Mouse (Mus musculus) Muller cell, postnatal 12 days (primary cell): Measurements from ENCODE around the gene 2010109A12Rik.

Source experiments
- DNase-seq: peaks from one replicate; pipeline ENCODE4 v3.0.0-alpha.2; 2015; ENCODE audit errors: inconsistent ontology term

Gene 2010109A12Rik

DNA sequence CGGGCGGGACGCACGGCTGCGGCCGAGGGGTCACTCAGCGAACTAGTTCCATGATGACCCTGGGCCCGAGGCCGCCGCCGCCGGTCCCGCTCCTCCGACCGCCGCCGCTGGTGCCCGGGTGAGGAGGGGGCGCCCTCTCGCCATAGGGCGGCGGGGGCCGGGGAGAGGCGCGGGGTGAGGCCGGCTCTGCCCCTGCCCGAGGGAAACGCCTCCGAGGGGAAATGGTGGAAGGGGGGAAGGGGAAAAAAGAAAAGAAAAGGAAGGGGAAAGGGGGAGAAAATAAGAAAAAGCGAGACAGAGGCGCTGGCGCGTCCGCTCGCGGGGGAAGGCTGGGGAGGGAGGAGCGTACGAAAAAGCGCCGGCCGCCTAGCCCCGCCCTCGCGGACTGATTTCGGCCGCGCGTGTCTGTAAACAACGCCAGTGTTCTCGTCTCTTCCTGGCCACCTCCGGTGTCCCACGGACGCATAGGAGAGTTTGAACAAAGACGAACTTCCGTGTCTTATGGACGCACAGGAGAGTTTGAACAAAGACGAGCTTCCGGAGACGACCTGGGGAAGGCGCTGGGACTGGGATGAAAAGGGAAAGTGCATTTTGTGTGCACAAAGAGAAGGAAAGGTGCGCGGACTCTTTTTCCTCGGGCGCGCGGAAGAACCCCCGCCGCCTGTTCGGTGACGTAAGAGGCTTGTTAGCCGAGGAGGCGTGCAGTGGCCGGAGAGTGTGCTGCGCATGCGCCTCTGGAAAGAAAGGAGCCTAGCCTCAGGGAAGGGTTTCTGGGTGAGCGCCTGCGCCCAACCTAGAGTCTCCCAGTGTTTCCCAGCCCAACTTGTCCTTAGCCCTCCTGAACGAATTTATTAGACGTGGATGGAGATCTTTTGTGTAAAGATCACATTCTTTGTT is at the start of gene 2010109A12Rik, which contains the start of gene Ccni:
Gene 2010109A12Rik, plus strand, starts transcription at position 410 of the 897 bp plus-strand sequence.
Gene Ccni, minus strand, starts transcription at position 387 of the 897 bp plus-strand sequence.
- DNase-seq, result peak; percentile 98

- DNase-seq, result peak; percentile 69
These were observed 42.8 kb upstream of the 2010109A12Rik start for GRCm38 (mm10) chr5:93163541-93163940.

- no peak for DNase-seq
These were observed 38.3 kb upstream of the 2010109A12Rik start for GRCm38 (mm10) chr5:93167919-93168516.

GRCm38 (mm10) chr5:93168654-93169053 is 37.7 kb upstream of the 2010109A12Rik start:
- no peak for DNase-seq

DNA sequence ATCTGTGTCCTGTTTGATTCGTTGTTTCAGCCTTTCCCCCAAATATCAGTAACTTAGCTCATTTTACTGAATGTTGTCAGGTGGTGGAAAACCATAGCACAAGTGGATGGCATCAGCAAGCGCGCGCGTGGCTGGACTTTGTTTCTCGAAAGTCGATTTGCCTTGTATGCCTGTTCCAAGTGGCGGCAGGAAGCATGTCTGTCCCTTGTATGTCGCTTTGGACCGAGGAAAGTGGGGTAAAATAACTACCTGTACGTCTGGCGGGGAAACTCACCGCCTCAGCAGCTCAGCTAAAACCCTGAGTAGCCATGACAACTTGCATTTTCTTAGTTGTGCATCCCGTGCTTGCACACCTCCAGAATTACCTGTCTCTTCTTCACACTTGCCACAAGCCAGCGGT is 34.9 kb upstream of the 2010109A12Rik start:
- no peak for DNase-seq

- no peak for DNase-seq
These were observed 33.8 kb upstream of the 2010109A12Rik start for GRCm38 (mm10) chr5:93172536-93172935.

DNA sequence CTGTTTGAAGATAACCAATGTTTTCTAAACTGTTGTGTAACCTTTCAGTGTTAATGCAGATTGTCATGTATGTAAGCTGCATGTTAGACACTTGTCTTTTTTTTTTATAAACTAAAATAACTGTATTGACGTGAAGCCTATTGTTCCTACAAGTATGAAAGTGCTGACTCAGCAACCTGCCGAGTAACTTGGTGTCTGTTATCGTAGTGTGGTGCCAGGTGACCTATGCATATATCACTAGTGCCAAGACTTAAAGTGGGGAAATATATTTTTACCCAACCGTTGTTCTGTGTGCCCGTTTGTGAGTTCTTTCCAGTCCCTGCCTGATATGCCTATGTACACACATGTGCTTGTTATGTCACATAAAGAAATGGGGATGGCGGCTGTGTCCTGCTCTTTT is 31.6 kb upstream of the 2010109A12Rik start:
- no peak for DNase-seq

DNA sequence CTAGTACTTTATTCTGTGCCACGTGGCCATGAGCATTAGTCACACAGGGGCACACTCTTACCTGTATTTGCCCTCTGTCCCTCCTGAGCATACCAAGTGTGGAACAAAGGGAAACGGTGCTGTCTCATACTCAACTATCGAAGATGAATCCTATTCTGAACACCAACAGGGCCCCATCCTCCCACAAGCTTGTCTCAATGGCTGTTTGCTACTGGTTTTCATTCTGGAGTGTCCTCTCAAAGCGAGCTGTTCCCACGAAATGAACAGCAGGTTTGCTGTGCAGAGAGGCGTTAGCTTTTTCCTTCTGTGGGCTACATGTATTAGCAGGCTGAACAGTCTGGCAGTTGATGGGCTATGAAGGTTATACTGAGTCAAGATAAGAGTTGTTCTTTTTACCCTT is 27.7 kb upstream of the 2010109A12Rik start:
- no peak for DNase-seq

DNA sequence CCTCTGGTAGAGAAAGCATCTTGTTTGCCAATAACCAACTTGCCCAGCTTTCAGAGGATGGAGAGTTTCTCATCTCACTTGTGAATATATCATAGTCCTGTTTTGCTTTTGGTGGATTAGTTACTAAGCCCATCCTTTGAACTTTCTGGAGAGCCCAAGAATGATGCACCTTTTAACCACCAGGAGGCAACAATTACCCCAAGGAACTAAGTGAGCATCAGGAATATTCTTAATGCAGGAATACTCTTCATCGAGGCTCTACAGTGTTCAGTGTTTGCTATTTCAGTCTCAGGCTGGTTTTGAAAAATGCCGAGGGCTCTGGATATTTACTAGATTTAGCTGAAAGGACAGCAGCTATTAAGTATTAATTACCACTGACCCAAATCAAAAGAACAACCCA is 26.1 kb upstream of the 2010109A12Rik start:
- no peak for DNase-seq

DNA sequence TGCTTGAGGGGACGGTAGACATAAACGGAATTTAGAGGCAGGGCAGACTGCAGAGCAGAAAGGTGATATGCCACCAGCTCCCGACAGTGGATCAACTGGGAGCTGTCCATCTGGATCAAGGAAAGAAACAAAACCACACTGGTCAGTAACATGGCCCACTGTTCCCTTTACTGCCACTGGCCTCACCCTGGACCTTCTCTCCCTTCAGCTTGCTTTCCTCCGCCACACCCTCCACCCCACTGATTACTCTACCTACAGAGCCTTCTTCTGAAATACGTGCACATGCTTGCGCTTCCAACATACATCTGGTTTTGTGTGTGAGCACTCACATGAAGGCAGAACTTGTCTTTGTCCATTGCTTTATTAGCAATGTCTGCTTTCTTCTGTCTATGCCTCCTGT is 23.0 kb upstream of the 2010109A12Rik start:
- no peak for DNase-seq

DNA sequence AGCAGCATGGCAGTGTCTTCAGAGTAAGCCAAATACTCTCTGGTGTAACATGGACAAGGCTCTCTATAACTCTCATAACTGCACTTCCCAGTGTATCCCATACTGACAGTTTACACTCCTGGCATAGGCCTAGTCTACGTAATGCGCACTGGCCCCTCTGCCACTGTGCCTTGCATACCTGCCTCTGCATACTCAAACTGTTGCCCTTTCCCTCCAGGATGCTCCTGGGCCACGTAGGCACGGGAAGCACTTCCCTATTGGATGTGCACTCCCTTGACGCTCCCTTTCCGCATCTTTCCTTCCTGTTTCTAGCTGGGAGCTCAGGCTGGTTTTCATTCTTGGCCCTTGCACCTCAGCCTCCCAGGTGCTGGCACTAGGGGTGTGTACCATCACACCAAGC is 21.8 kb upstream of the 2010109A12Rik start:
- no peak for DNase-seq

GRCm38 (mm10) chr5:93189607-93190006 is 16.7 kb upstream of the 2010109A12Rik start:
- DNase-seq, result no peak

DNA sequence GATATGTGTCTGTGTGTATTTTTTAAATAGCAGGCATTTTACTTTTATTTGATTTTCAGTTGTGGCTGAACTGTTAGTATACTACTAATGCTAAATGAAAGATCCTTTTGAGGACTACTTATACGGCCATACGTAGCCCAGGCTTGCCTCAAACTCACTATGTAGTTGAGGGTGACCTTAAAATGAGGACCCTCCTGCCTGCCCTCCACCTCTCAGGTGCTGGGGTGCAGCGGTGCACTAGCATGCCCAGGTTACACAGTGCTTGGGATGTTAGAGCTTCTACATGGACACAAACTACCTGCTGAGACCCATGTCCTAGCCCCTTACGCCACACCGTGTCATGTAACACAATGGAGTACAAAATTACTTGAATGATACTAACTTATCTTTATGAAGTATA is 15.9 kb upstream of the 2010109A12Rik start:
- no peak for DNase-seq

DNA sequence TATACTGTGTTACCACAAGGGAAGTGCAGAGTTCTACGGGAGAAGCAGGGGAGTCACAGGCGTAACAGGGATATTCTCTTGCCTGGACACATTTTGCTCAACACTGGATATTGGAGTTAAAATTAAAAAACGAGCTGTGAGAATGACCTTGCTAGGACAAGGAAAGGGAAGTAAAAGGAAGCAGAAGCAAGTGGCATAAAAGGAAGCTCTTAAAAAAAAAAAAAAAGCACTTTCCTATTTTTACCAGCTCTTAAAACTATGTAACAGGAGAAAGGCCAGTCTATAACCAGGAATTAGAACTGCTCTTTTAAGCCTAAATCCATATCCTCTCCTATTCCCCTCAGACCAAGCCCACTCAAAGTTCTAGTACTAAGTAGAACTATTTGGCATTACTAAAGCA is 8.1 kb upstream of the 2010109A12Rik start:
- DNase-seq, result no peak

DNA sequence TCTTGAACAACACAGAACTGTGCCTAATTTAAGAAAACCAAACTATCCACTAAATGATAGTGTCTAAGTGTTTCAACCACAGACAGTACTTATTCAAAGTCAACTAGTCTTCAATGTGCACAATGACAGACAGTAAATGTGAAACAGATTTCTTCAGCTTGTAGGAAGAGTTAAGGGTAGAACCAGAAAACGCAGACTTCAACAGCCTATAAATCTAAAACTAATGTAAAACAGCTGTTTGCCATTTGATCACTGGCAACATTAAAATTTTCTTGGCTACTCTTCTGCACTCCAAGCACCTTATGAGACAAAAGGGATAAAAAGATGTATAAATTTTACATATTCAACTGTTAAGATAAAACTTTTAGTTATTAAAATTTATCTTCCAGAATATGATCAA is 5.1 kb upstream of the 2010109A12Rik start:
- DNase-seq, result no peak

GRCm38 (mm10) chr5:93205371-93206108 is 778 bp upstream of the 2010109A12Rik start:
- DNase-seq, result peak; percentile 54

- DNase-seq, result no peak
These were observed 659 bp downstream of the 2010109A12Rik start for GRCm38 (mm10) chr5:93207006-93207348.

DNA sequence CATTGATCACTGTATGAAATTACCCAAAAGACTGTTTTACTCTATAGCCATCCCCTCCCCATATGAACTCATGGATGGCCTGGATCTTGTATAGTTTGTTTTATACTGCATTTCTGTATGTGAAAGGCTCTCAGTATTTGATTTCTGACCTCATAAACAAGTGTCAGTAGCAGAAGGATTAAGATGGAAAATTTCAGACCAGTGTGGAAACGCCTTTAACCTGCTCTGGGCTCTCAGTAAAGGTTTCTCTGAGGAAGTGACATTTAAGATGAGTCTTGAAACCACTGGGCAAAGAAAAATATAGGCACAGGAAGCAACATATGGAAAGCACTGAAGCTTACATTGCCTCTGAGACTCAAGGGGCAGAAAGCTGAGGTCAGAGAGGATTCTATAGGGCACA is 1.2 kb downstream of the 2010109A12Rik start:
- DNase-seq, result no peak

GRCm38 (mm10) chr5:93218375-93218774 is 12.1 kb downstream of the 2010109A12Rik start:
- DNase-seq, result no peak

DNA sequence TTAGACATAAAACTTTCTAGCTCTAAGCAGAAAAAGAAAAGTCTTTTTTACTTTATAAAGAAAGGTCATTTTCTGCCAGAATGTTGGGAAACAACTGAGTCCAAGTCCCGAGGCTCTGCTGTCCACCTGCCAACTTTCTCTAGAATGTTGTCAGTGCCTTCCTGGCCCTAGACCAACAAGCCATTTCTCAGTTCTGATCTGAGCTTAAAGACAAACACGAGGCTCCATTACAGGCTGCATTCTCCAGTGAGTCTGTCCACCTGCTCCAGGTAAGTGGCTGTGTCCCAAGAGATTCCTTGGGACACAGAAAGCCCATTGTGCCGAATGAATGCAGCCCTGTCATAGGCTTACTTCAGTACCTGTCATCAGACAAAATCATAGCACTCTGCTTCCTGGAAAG is 15.3 kb downstream of the 2010109A12Rik start:
- DNase-seq, result peak; percentile 37

GRCm38 (mm10) chr5:93224549-93224948 is 18.2 kb downstream of the 2010109A12Rik start:
- no peak for DNase-seq

GRCm38 (mm10) chr5:93227157-93227556 is 20.8 kb downstream of the 2010109A12Rik start:
- no peak for DNase-seq
